Mouse (Mus musculus) small intestine, adult 2 months (tissue): ENCODE measurements around the gene Thap8. TPM values are rescaled to one million over a fixed set of nuclear protein-coding genes. Genes with fewer than 3 reads are reported as not detected.

Experiments used
- H3K27ac ChIP-seq: fragments of 200-500 bp; 2 replicates; pipeline ENCODE4 v1.5.1; 2012; ENCODE audit warnings: low read depth, low read length, control low read depth, inconsistent platforms; ENCODE audit not compliant: insufficient read depth
- H3K27me3 ChIP-seq: fragments of 200-500 bp; 2 replicates; pipeline ENCODE4 v1.6.1; 2012; ENCODE audit warnings: mild to moderate bottlenecking, moderate library complexity, low read length, inconsistent platforms; ENCODE audit not compliant: control insufficient read depth, insufficient read depth
- H3K36me3 ChIP-seq: fragments of 200-500 bp; 2 replicates; pipeline ENCODE4 v1.6.1; 2012; ENCODE audit warnings: mild to moderate bottlenecking, low read length, control low read depth, inconsistent platforms; ENCODE audit not compliant: control insufficient read depth, insufficient read depth
- H3K4me1 ChIP-seq: fragments of 200-500 bp; 2 replicates; pipeline ENCODE4 v1.6.1; 2012; ENCODE audit warnings: low read length, inconsistent platforms, mixed read lengths; ENCODE audit not compliant: control insufficient read depth, insufficient read depth, insufficient read length
- H3K4me3 ChIP-seq: fragments of 200-500 bp; 2 replicates; pipeline ENCODE4 v1.5.1; 2012; ENCODE audit warnings: low read depth, mild to moderate bottlenecking, control low read depth, inconsistent platforms, low read length, moderate library complexity
- CTCF ChIP-seq: fragments of 200-500 bp; IDR thresholded peaks from 2 replicates; pipeline ENCODE4 v1.5.1; 2012; ENCODE audit warnings: low read depth, mild to moderate bottlenecking, control low read depth, inconsistent platforms, low read length, moderate library complexity, mixed read lengths; ENCODE audit not compliant: insufficient replicate concordance, insufficient read length; ENCODE audit errors: extremely low read depth
- POLR2A ChIP-seq: fragments of 200-500 bp; IDR thresholded peaks from 2 replicates; pipeline ENCODE4 v1.6.1; 2012; ENCODE audit warnings: low read depth, mild to moderate bottlenecking, control low read depth, inconsistent platforms, low read length, moderate library complexity
- WGBS: fragments of 180-500 bp; shearing (Covaris S2); methylation state at CpG from one replicate; pipeline ENCODE4 v1.1.7; 2018; 5-methylcytosine and 5-hydroxymethylcytosine counted together
- polyA plus RNA-seq: library from polyadenylated mRNA; depleted of rRNA; stranded (reverse); fragments of >200 nt; gene quantifications from 2 replicates; pipeline ENCODE4 v1.2.3, GENCODE M21; 2012

The Thap8 gene
- polyA plus RNA-seq, 1 experiment = 0.16 TPM

DNA sequence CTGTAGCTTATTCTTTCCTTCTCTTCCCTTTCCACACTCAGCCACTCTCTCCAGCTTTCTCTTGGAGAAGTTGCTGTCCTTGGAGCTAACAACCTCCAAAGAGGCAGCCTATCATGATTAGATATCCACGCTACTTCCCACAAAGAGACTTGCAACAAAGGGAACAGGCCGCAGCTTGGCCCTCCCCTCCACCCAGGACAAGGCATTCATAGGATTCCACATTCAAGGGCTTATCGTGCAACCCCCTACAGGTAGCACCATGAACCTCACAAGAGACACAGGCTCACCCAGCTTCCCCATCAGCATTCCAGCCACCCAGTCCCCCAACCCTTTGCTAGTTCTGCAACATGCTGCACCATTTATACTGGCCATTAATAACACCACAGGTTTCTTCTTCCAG is 13.1 kb upstream of the Thap8 start:
- 0 out of 2 replicates have a peak, but pooled peaks cover 1% of the 10 kb centered on the region for H3K36me3 ChIP-seq
- TF ChIP-seq POLR2A = no peak
- TF ChIP-seq CTCF = no peak
- no peaks in the 10 kb centered on the region for H3K27me3 ChIP-seq
- no peak overlapping the region for H3K27ac ChIP-seq
- H3K4me1 ChIP-seq = no peaks in the 10 kb centered on the region
- no peak overlapping the region for H3K4me3 ChIP-seq
- WGBS = 88% methylated on average over 3 of the region's 3 CpGs

- WGBS = 85% methylated on average over 4 of the region's 4 CpGs
- H3K4me1 ChIP-seq = no peaks in the 10 kb centered on the region
- TF ChIP-seq POLR2A (no peak), CTCF (no peak)
These were observed 10.3 kb upstream of the Thap8 start for GRCm38 (mm10) chr7:30269641-30270040.

DNA sequence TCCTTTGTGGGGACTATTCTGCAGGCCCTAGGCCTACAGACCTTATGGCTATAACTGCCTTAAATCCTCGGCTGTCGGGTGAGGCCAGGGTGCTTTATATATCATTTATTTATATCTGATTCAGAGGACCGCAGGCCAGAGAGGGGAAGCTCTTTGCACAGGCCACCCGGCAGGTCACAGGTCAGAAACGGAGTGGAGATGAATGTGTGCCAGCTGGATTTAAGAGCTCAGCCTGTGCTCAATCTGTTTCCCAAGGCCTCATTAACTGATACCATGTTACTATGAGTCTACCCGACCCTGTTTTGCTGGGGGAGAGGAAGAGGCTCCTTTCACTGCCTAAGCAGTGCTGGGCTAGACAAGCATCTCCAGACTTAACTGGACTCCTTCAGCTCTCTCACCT is 5.5 kb upstream of the Thap8 start:
- TF ChIP-seq CTCF (no peak), POLR2A (no peak)

More at GRCm38 (mm10) chr7:30269641-30270040, 10.3 kb upstream of the Thap8 start:
- no peak overlapping the region for H3K27ac ChIP-seq
- no peak overlapping the region for H3K4me3 ChIP-seq
- no peaks in the 10 kb centered on the region for H3K27me3 ChIP-seq
- H3K36me3 ChIP-seq = 0 out of 2 replicates have a peak, but pooled peaks cover 1% of the 10 kb centered on the region

GRCm38 (mm10) chr7:30278911-30279310 is 983 bp upstream of the Thap8 start:
- H3K27ac ChIP-seq = no peak overlapping the region
- H3K4me1 ChIP-seq = peaks cover 2% of the 10 kb centered on the region
- no peaks in the 10 kb centered on the region for H3K36me3 ChIP-seq
- H3K4me3 ChIP-seq = no peak overlapping the region
- 46% methylated on average over 2 of the region's 2 CpGs for WGBS
- no peak for TF ChIP-seq POLR2A
- no peak for TF ChIP-seq CTCF
- H3K27me3 ChIP-seq = no peaks in the 10 kb centered on the region

More for the DNA sequence above, 5.5 kb upstream of the Thap8 start:
- H3K4me1 ChIP-seq = no peaks in the 10 kb centered on the region
- no peaks in the 10 kb centered on the region for H3K36me3 ChIP-seq
- H3K27ac ChIP-seq = no peak overlapping the region
- H3K27me3 ChIP-seq = no peaks in the 10 kb centered on the region
- 80% methylated on average over 6 of the region's 6 CpGs for WGBS
- no peak overlapping the region for H3K4me3 ChIP-seq

DNA sequence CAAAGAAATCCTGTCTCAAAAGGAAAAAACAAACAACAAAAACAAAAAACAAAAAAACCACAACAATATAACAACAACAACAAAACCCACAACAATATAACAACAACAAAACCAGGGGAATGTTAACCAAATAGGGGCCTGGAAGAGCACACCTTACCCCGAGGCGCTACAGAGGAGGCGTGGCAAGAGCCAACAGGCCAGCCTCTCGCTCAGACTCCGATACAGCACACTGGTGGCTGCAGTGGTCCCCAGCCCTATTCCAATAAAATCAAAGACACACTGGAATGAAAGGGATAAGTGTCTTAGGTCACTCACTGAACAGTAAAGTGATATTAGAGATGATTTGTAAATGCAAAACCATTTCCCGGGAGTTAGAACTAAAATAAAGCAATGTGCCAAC is 358 bp upstream of the Thap8 start:
- Histone ChIP-seq H3K36me3 (no peaks in the 10 kb centered on the region), H3K27ac (no peak overlapping the region), H3K4me3 (peak overlapping the region; percentile 95), H3K4me1 (peaks cover 2% of the 10 kb centered on the region), H3K27me3 (no peaks in the 10 kb centered on the region)
- TF ChIP-seq CTCF (no peak), POLR2A (no peak)
- WGBS = 1% methylated on average over 6 of the region's 6 CpGs

DNA sequence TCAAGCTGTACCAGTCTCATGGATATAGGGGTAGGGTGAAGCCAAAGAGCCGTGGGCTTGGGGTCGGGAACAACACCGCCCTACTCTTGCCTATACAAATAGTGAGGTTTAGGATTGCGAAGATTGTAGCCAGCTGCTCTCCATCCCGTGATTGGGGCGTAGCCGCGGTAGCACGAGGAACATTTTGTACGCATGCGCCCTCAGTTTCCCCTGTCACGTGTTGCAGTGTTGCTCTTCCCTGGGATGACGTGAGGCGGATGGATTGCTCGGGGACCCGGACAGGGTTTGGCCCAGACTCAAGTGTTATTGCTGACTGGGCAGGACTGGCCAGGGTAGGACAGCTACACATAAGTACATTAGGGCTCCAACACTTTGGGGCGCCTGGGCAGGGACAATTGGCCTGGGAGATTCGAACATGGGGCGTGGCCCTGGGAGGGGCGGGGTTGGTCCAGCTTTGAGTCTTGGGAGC is 810 bp downstream of the Thap8 start:
- 1% methylated on average over 20 of the region's 20 CpGs for WGBS
- no peak for TF ChIP-seq CTCF
- Histone ChIP-seq H3K36me3 (no peaks in the 10 kb centered on the region), H3K27ac (peak overlapping the region; percentile 99), H3K4me1 (peaks cover 2% of the 10 kb centered on the region), H3K27me3 (no peaks in the 10 kb centered on the region), H3K4me3 (peak overlapping the region; percentile 95)

DNA sequence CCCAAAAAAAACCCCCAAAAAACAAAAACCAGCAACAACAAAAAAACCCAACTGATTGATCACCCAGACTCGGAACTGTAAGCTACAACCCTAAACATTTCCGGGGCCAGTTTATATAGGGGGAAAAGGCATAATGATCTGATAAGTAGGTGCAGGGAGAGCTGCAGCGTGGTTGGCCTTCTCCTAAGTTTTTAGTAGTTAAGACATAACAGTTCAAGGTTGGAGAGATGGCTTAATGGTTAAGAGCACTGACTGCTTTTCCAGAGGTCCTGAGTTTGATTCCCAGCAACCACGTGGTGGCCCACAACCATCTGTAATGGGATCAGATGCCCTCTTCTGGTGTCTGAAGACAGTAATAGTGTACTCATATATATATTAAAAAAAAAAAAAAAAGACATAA is 1.6 kb downstream of the Thap8 start:
- Histone ChIP-seq H3K27ac (no peak overlapping the region), H3K4me3 (no peak overlapping the region), H3K27me3 (no peaks in the 10 kb centered on the region), H3K4me1 (peaks cover 2% of the 10 kb centered on the region), H3K36me3 (no peaks in the 10 kb centered on the region)
- 71% methylated on average over 4 of the region's 4 CpGs for WGBS
- TF ChIP-seq CTCF (no peak), POLR2A (no peak)

DNA sequence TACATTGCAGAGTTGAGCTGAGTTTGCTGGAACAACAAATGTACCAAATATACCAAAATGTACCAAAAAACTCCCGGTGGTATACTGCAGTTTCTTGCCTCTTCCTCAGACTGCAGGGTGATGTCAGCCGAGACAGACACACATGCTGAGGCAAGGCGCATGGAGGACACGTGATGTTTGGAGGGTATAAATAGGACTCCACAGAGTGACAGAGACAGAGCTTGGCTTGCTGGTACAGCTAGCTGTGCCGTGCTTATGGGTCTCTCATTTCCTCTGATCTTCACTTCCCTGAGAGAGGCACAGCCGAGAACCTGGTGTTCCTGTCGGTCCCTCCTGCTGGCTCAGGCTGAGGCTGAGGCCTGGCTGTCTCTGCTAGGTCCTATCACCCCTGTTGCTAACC is 2.8 kb downstream of the Thap8 start:
- WGBS = 82% methylated on average over 7 of the region's 7 CpGs
- H3K4me3 ChIP-seq = no peak overlapping the region
- peaks cover 2% of the 10 kb centered on the region for H3K4me1 ChIP-seq
- no peak overlapping the region for H3K27ac ChIP-seq
- H3K36me3 ChIP-seq = no peaks in the 10 kb centered on the region
- no peak for TF ChIP-seq POLR2A
- no peak for TF ChIP-seq CTCF
- H3K27me3 ChIP-seq = no peaks in the 10 kb centered on the region
